Mouse (Mus musculus) regulatory T cell (primary cell): Measurements from ENCODE around the gene Mettl14.

Experiments
- in situ Hi-C: fragments of 300-600 bp; cut with MboI, MseI; formaldehyde crosslinking; loops from one replicate; pipeline ENCODE4 v1.15.1; 2025; ENCODE audit warnings: high pct_unique_total_duplicates

Gene Mettl14

DNA sequence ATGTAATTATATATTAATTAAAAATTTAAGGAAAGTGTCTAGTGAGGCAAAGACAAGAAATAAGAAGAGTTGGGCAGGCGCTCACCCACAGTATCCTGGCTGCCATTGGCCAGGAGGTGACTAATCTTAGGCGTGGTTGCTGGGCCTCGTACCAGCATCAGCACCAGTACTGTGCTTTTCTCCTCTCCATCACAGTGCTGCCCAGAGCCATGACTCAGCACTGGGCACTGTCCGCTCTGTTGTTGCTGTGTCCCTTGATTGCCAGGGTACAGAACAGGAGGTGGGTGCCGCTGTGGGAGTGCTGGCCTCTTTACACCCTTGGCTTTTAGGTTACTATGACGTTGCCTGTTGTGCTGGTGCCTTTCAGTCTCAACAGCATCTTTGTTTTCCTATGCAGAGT is 64.3 kb downstream of the Mettl14 start:
- in situ Hi-C loops: no loop called here

DNA sequence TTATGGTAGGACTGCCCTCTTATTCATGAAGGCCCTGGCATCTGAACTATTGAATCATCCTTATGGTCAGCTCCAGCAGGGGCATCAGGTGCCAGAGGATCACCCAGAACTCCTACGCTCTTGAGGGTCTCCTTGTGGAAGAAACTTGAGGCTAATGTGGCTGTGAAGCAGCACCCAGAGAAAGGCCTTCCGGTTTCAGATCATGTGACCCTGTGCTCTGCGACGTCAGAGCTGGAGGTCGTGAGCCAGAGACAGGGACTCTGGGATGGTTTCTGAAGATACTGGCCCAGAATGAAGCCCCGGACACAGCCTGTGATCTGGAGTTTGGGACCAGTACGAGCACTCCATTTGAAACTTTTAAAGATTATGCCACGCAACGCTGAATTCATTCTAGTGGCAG is 65.6 kb downstream of the Mettl14 start:
- in situ Hi-C loops: no loop called here
